Mouse (Mus musculus) hindlimb bud, embryonic 11.5 days (tissue): ENCODE measurements at regions not wholly inside any gene's neighbourhood (a gene's known extent, or its start where the extent isn't known, plus 50 kb on each side); places are given as distances from the start of the nearest gene placed in this dataset.
A peak's percentile ranks its signal among the peaks of the same experiment; 100 is the strongest.

Source experiments
- DNase-seq: peaks from one replicate; pipeline ENCODE4 v3.0.0-alpha.2; 2012; ENCODE audit warnings: low read depth, low spot score; ENCODE audit errors: extremely low spot score

GRCm38 (mm10) chr3:115655020-115655419 is 59.9 kb downstream of the S1pr1 start:
- DNase-seq = no peak

DNA sequence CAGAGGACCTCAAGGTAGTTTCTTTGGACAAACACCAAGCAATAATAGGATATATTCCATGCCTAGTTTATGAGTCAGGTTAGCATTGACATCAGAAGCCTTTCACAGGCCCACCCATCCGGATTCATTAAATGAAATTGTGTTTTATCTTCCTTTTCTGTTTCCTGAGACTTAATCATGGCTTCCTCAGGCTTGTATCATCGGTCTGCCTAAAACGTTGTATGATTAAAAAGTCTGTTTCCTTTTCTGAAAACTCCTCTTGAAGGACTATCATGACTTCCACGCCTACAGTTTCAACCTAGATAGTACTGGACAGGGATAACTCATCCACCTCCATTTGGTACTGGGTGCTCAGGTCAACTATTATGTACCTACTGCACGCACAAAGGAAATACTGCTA is 62.6 kb downstream of the S1pr1 start:
- DNase-seq = no peak

- DNase-seq = no peak
Measured at GRCm38 (mm10) chr3:115649338-115650117, 65.3 kb downstream of the S1pr1 start.

GRCm38 (mm10) chr3:115646993-115647392 is 67.9 kb downstream of the S1pr1 start:
- no peak for DNase-seq

DNA sequence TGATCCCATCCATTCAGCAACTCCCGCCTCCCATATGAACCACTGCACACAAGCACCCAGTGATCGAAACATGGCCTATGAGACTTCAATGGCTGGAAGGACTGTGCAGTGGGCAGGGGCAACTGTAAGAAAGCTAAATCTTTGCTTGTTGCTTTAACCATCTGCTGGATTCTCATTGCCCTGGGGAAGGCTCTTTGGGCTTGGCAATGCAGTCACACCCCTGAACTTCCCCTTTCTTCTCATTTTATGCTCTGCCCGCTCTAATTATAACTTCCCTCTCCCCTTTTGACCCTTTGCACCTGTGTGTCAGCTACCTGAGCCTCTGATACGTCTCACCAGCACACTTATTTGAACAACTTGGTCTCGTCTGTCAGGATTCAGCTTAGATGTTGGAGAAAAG is 70.6 kb downstream of the S1pr1 start:
- no peak for DNase-seq

GRCm38 (mm10) chr3:115642846-115643260 is 72.0 kb downstream of the S1pr1 start:
- peak; percentile 60 for DNase-seq

DNA sequence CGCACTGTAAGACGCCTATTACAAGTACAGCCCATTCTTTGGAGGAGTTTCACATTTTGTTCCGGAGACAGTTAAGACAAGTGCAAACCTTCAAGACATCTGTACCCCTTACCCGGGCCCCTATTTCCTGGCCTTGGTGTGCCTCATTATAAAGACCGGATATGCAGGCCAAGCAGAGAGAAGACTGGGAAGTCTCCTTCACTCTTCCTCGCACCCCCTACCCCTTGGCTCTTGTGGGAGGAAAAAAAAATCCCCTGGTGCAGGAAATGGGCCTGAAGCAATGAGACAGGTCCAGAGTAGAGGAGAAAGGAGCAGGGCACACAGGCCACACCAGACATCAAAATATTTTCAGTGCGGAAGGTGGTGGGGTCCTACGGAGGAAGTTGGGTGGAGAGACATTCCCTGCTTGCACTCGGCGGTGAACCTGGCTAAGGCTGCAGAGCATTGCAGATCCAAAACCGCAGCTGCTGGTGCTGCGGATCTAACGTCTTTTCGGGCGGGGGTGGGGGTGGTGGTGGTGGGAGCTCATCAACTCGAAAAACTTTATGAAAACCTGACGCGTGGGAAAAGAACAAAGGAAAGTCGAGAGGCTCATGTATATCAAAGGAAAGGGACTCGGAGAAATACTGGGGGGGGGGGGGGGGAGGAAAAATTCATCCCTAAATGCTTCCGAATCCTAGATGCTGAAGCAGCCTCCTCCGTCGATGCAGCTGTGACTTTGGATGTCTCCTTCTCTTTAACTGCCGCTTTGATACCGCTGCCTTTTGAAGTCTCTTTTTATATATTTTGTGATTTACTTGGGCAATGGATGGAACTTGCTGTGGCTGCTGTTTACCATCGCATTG is 72.6 kb downstream of the S1pr1 start:
- peak; percentile 24 for DNase-seq

DNA sequence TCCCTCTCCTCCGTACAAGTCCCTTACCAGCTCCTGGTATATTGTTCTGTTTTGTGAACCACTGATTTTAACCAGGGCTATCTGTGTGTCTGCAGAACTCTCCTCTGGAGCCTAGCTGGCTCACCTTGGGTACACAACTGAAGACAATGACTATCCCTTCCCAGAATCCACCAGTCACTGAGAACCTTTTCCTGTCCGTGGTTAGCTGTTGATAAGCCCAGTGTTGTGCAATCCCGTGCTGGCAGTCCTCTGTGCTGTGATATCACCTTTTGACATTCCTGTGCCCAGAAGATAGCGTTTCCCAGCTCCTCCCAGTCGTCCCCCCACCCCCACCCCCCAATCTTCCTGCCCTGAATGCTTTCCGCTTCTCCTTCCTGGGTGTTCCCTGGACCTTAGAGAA is 73.5 kb downstream of the S1pr1 start:
- no peak for DNase-seq

DNA sequence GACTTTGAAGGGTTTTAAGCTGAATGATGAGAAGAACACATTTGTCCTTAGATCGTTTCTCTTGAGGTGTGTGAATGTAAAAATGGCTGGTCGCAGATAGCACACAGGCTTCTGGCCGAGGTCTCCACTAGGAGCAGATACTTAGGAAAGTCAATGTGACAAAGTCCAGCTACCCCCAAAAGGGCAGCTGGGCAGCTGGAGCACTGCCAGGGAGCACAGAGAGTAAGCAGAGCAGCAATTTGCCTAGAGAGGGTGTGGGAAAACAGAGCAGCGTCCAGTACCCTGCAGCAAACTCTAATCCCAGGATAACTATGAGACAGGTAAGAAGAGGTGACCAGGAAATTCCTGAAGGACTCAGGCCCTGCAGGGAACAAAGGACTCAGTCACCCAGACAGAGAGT is 79.4 kb downstream of the S1pr1 start:
- no peak for DNase-seq

DNA sequence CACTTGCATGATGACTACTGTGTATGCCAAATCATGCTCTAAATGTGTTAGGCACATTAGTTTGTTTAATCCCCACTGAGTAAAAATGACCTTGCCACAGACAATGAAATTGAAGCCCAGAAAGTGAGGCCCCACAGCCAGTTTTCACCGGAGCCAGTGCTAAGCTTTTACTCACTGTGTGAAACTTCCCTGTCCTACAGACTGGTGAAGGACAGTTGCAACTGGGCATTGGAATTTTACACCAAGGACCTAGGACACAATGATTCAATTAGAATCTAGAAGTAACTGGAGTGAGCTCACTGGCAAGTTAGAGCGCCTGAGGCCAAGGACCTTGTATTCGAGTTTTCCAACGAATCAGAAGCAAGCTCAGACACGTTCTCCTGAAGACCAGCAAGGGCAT is 79.8 kb downstream of the S1pr1 start:
- no peak for DNase-seq

DNA sequence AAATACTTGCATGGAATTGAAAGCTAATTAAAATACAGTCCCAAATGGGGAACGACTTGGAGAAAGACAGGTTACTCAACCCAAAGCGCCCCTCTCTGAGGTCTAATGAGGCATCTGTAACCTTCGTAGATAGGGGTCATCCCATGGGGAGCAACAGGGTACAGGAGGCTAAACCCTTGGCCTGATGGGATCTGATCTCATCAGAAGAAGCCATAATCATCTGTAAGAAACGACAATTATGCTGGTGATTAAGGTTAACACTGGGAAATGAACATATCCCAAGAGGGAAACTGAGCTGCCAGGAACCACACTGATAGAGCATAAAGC is 82.5 kb downstream of the S1pr1 start:
- DNase-seq = no peak

DNA sequence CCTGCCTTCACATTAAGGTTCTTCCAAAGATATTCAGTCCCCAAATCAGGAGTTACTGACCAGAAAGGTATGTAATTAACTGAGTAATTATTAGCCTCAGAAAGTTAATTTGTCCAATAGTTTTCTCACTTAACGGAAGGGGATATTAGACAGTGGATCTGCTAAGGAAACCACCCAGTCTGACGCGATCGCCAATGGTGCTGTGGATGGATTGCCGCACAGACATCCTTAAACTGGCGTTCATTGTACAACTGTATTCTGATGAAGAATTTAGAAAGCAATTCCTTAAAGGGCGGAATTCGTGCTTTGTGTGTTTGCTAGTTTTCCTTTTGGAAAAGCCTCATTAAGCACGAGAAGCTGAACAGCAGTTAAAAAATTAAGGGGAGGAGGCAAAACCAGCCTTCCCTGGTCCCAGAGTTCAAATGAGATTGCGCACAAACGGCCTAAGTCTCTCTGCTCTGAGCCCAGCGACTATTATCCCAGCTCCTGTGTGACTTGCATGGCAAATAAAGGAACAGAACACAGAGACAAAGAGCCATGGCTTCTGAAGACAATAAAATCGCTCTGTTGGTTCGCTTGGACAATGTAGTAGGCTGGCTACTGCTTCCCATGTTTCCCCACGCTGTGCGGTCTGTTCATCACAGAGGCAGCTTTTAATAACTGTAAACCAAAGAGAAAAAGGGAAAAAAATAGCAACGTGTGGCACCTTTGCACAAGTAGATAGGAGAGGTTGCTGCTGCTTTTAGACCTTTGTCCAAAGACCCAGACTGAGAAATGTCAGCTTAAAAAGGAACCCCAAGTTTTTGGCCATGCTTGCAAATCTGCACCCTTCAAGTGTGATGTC is 83.1 kb downstream of the S1pr1 start:
- DNase-seq = no peak

GRCm38 (mm10) chr3:115622920-115623319 is 92.0 kb downstream of the S1pr1 start:
- DNase-seq = no peak

DNA sequence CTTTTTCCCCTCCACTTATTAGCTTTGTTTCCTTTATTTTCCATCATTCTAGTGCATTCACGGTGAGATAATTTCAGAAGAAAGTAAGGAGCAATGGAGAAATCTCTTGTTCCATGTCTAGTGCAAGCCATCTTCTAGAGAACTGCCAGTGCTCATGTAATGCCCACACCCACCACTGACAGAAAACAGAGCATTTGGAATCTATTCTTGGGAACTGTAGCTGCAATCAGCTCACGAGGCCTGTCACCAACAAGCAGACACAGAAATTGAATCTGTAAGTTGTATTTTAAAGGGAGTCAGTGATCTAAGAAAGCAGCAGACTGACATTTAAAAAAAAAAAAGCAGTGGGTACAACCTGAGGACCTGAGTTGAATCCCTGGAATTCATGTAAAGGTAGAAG is 92.6 kb downstream of the S1pr1 start:
- DNase-seq = no peak

DNA sequence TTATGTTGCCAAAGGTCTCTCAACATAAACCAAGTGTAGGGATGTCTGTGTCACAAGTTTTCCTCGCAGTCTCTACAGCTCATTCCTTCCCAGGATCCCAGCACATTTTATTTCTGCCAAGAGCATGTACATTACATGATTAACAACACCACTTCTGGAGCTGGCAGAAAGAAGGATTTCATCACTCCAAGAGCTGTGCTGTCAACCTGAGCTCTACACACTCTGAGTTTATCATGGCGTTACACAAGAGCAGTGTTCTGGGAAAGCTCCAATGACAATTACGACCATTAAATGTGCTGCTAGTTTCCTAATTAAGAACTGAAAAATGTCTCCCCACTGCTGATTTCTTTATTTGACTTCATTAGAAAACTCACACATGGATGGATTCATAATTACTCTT is 94.9 kb downstream of the S1pr1 start:
- DNase-seq = no peak

DNA sequence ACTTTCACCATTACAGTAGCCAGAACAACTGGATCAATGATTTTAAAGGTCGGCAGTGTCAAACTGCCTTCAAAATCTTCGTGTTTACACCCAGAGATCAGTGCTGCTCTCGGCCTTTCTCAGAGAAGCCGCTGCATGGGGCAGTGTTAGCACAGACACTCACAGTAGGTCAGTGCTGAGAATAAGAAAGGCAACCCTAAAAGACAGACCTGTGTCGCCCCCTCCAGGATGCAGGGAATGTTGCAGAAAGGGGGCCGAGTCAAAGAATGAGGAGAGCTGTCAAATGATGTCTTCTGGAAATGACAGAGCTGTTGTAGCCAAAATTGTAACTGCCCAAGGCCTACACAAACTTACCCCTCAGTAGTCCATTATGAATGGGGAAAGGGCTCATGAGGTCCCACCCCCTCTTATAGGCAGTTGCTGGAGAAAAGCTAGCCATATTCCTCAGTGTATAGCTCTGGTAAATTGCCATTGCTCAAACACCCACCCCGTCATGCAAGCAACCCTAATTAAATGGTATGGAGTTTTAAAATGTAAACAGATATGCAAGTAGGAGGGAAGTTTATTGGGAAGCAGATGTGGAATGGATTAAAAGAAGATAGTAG is 98.8 kb downstream of the S1pr1 start:
- DNase-seq = no peak

GRCm38 (mm10) chr3:115612859-115613258 is 102.0 kb downstream of the S1pr1 start:
- DNase-seq = no peak

- no peak for DNase-seq
Measured at GRCm38 (mm10) chr3:115608087-115608486, 106.8 kb downstream of the S1pr1 start.

DNA sequence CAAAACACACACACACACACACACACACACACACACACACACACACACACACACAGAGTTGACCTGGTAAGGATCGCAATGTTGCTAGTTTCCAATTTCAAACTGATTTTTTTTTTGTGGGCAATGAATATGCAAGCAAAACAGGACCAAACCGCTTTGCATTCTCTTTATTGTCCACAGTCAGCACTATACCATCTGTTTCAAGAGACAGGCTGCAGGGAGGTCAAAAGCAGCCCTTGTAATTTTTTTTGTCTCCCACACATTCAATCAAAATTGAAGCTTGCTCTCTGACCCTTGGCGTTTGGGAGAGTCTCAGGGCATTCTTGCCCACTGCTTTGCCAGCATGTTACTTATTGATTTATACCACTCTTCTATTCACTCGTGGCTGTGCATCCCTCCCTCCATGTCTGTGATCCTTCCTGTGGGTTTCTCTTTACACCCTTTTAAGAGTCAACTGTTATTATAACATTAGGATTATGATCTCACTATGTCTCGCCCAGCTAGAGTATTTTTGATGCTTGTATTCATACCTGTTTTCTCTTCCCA is 110.1 kb downstream of the S1pr1 start:
- no peak for DNase-seq

- DNase-seq = no peak
Measured at GRCm38 (mm10) chr3:115604267-115604666, 110.6 kb downstream of the S1pr1 start.

- no peak for DNase-seq
Measured at GRCm38 (mm10) chr3:115603803-115604202, 111.1 kb downstream of the S1pr1 start.
